Mouse (Mus musculus): ENCODE data around the gene Krr1. TPM values are rescaled to one million over a fixed set of nuclear protein-coding genes. Genes with fewer than 3 reads are reported as not detected.

Gene Krr1
- total and polyA plus RNA-seq, 3 experiments = 66.3 to 84.9 (median 67.2) TPM

DNA sequence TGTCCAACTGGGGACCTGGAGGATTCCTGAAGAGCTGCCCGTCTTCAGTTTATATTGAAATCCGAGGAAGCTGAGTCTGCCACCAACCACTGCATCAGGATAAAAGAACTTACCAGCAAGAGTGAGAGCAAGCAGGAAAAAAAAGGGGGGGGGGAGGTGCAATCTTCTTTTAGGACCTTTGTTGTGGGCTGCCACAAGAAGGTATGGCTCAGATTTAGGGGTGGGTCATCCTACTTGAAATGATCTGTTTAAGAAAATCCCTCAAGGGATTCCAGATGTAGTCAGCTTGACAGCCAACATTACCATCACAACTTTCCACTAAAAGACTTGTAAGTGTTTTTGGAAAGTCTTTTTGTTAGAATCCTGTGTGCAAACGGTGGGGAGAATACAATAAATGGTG lies 27.3 kb downstream of the Krr1 start:
- H3K27ac ChIP-seq (ENCODE audit: control insufficient read depth, low read depth, low read length) = no peak overlapping the region
- no peaks in the 10 kb centered on the region for H3K9me3 ChIP-seq (replicated peaks; ENCODE audit: insufficient read depth, low read length)
- no peak for DNase-seq (ENCODE audit: low read depth, low spot score)
- H3K4me1 ChIP-seq (ENCODE audit: control insufficient read depth in 1 of 2, insufficient read depth in 2 of 2, low read length in 2 of 2) = peaks cover 15 to 21% of the 10 kb centered on the region in 2 experiments
- TF ChIP-seq E2F4 (IDR thresholded peaks at IDR 0.05; ENCODE audit: borderline replicate concordance, low read depth, low read length) (no peak), POLR2AphosphoS2 (IDR thresholded peaks at IDR 0.05; ENCODE audit: low read length) (no peak)
- no peaks in the 10 kb centered on the region for H3K27me3 ChIP-seq (ENCODE audit: control insufficient read depth in 1 of 2, insufficient read depth in 2 of 2, low read length in 2 of 2)
- H3K9ac ChIP-seq (ENCODE audit: control insufficient read depth, low read depth, low read length, poor library complexity, severe bottlenecking) = no peak overlapping the region
- peaks cover 0 to 22% of the 10 kb centered on the region in 2 experiments; a peak in 2 of 4 replicates for H3K36me3 ChIP-seq (ENCODE audit: control insufficient read depth in 1 of 2, insufficient read depth in 2 of 2, low read length in 2 of 2)
- H3K79me2 ChIP-seq (ENCODE audit: control insufficient read depth, insufficient read depth, low read length, poor library complexity) = no peaks in the 10 kb centered on the region
- no peak overlapping the region for H3K4me3 ChIP-seq (ENCODE audit: control insufficient read depth in 1 of 2, insufficient read depth in 1 of 2, low read depth in 2 of 2, low read length in 2 of 2)

DNA sequence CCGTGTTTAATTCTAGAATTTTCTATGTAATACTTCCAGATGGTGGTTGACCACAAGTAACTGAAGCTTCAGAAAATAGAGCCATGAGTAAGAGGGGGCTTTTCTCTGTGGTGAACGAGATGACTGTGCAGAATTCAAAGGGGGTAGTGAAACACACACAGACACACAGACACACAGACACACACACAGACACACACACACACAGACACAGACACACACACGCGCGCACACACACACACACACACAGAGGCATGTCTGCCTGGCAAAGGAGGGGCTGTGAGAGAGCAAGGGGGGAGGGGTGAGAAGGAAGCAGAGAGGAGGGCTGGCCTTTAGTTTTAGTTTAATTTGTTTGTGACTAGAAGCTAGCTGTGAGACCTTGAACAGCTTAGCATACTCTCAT lies 28.1 kb downstream of the Krr1 start:
- Histone ChIP-seq H3K9me3 (replicated peaks; ENCODE audit: insufficient read depth, low read length) (no peaks in the 10 kb centered on the region), H3K27ac (ENCODE audit: control insufficient read depth, low read depth, low read length) (no peak overlapping the region; the same call in 1 of the 2 replicates), H3K27me3 (ENCODE audit: control insufficient read depth in 1 of 2, insufficient read depth in 2 of 2, low read length in 2 of 2) (no peaks in the 10 kb centered on the region), H3K4me1 (ENCODE audit: control insufficient read depth in 1 of 2, insufficient read depth in 2 of 2, low read length in 2 of 2) (peaks cover 15 to 21% of the 10 kb centered on the region in 2 experiments), H3K79me2 (ENCODE audit: control insufficient read depth, insufficient read depth, low read length, poor library complexity) (no peaks in the 10 kb centered on the region), H3K36me3 (ENCODE audit: control insufficient read depth in 1 of 2, insufficient read depth in 2 of 2, low read length in 2 of 2) (peaks cover 0 to 22% of the 10 kb centered on the region in 2 experiments; a peak in 2 of 4 replicates), H3K9ac (ENCODE audit: control insufficient read depth, low read depth, low read length, poor library complexity, severe bottlenecking) (peak overlapping the region; percentile 11; the same call in 1 of the 2 replicates), H3K4me3 (ENCODE audit: control insufficient read depth in 1 of 2, insufficient read depth in 1 of 2, low read depth in 2 of 2, low read length in 2 of 2) (no peak overlapping the region)
- TF ChIP-seq GABPA (IDR thresholded peaks at IDR 0.05; ENCODE audit: low read depth, low read length) (peak; percentile 43; the same call in 1 of the 2 replicates), POLR2AphosphoS5 (IDR thresholded peaks at IDR 0.05; ENCODE audit: borderline replicate concordance, low read depth, low read length) (no peak), ZNF384 (IDR thresholded peaks at IDR 0.05; ENCODE audit: low read depth, low read length) (0 out of 2 replicates have a peak, but pooled peaks have one; percentile 28), ETS1 (IDR thresholded peaks at IDR 0.05; ENCODE audit: low read depth, low read length) (peak; percentile 40; the same call in 1 of the 2 replicates), ZKSCAN1 (IDR thresholded peaks at IDR 0.05; ENCODE audit: low read depth, low read length) (no peak), CTCF (IDR thresholded peaks at IDR 0.05 in 2 of 3, conservative IDR thresholded peaks at IDR 0.05 in 1 of 3; ENCODE audit: control insufficient read depth in 1 of 3, insufficient read depth in 1 of 3, low read depth in 2 of 3, low read length in 3 of 3, poor library complexity in 1 of 3, severe bottlenecking in 1 of 3) (no peak), EP300 (IDR thresholded peaks at IDR 0.05; ENCODE audit: low read depth in 1 of 2, low read length in 2 of 2) (peak in 1 of 2 experiments; percentile 47; a peak in 1 of 4 replicates)
- peak; percentile 49 for DNase-seq (ENCODE audit: low read depth, low spot score)

DNA sequence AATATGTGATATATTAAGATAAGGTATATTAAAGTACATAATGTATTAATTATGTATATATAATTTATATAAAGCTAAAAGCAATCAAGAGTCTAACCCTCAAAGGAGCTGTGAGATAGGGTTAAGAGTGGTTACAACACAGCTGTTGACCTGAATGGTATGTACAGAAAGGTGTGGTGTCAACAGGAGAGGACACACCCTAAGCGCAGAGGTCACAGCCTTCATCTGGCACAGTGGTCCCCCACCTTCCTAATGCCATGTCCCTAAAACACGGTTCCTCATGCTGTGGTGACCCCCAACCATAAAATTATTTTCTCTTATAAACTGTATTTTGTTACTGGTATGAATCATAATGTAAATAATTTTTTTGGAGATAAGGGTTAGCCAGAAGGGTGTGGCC lies 28.9 kb downstream of the Krr1 start:
- peak overlapping the region; percentile 75 for H3K27ac ChIP-seq (ENCODE audit: control insufficient read depth, low read depth, low read length)
- peaks cover 15 to 21% of the 10 kb centered on the region in 2 experiments for H3K4me1 ChIP-seq (ENCODE audit: control insufficient read depth in 1 of 2, insufficient read depth in 2 of 2, low read length in 2 of 2)
- TF ChIP-seq CTCF (IDR thresholded peaks at IDR 0.05 in 2 of 3, conservative IDR thresholded peaks at IDR 0.05 in 1 of 3; ENCODE audit: control insufficient read depth in 1 of 3, insufficient read depth in 1 of 3, low read depth in 2 of 3, low read length in 3 of 3, poor library complexity in 1 of 3, severe bottlenecking in 1 of 3) (no peak), ETS1 (IDR thresholded peaks at IDR 0.05; ENCODE audit: low read depth, low read length) (peak; percentile 50; the same call in 1 of the 2 replicates), EP300 (IDR thresholded peaks at IDR 0.05; ENCODE audit: low read depth in 1 of 2, low read length in 2 of 2) (peak in 1 of 2 experiments; percentile 39; a peak in 1 of 4 replicates)

More for the DNA sequence above, 28.9 kb downstream of the Krr1 start:
- no peak overlapping the region for H3K4me3 ChIP-seq (ENCODE audit: control insufficient read depth in 1 of 2, insufficient read depth in 1 of 2, low read depth in 2 of 2, low read length in 2 of 2)
- no peaks in the 10 kb centered on the region for H3K79me2 ChIP-seq (ENCODE audit: control insufficient read depth, insufficient read depth, low read length, poor library complexity)
- no peak overlapping the region for H3K9ac ChIP-seq (ENCODE audit: control insufficient read depth, low read depth, low read length, poor library complexity, severe bottlenecking)
- no peaks in the 10 kb centered on the region for H3K27me3 ChIP-seq (ENCODE audit: control insufficient read depth in 1 of 2, insufficient read depth in 2 of 2, low read length in 2 of 2)
- no peak for DNase-seq (ENCODE audit: low read depth, low spot score)
- H3K9me3 ChIP-seq (replicated peaks; ENCODE audit: insufficient read depth, low read length) = no peaks in the 10 kb centered on the region
- peaks cover 0 to 22% of the 10 kb centered on the region in 2 experiments; a peak in 2 of 4 replicates for H3K36me3 ChIP-seq (ENCODE audit: control insufficient read depth in 1 of 2, insufficient read depth in 2 of 2, low read length in 2 of 2)
